Mouse (Mus musculus) heart, adult 8-10 months (tissue): ENCODE data around the gene Zfp991. TPM values are rescaled to one million over a fixed set of nuclear protein-coding genes. Genes with fewer than 3 reads are reported as not detected.
"Not testable (repeated sequence)": the region's sequence is repeated elsewhere in the genome, so short reads cannot be mapped to it uniquely, and the experiment has no call there.

Experiments
- DNase-seq: peaks from one replicate; pipeline ENCODE4 v3.0.0; 2022; ENCODE audit warnings: low spot score
- total RNA-seq, 4 experiments: library from RNA; stranded (reverse); gene quantifications; 2 replicates each; pipeline ENCODE4 v1.2.4; 2022

Gene Zfp991
- total RNA-seq: 1 to 10 TPM; 3.1 to 6.8 (median 5.0) TPM

- DNase-seq: not testable (repeated sequence)
Measured at GRCm38 (mm10) chr4:147131837-147132459, at the start of gene Zfp991. Gene Zfp991 (plus strand): TSS chr4:147132038.

- DNase-seq: not testable (repeated sequence)
Measured at GRCm38 (mm10) chr4:147095641-147096040, 36.2 kb upstream of the Zfp991 start.

DNA sequence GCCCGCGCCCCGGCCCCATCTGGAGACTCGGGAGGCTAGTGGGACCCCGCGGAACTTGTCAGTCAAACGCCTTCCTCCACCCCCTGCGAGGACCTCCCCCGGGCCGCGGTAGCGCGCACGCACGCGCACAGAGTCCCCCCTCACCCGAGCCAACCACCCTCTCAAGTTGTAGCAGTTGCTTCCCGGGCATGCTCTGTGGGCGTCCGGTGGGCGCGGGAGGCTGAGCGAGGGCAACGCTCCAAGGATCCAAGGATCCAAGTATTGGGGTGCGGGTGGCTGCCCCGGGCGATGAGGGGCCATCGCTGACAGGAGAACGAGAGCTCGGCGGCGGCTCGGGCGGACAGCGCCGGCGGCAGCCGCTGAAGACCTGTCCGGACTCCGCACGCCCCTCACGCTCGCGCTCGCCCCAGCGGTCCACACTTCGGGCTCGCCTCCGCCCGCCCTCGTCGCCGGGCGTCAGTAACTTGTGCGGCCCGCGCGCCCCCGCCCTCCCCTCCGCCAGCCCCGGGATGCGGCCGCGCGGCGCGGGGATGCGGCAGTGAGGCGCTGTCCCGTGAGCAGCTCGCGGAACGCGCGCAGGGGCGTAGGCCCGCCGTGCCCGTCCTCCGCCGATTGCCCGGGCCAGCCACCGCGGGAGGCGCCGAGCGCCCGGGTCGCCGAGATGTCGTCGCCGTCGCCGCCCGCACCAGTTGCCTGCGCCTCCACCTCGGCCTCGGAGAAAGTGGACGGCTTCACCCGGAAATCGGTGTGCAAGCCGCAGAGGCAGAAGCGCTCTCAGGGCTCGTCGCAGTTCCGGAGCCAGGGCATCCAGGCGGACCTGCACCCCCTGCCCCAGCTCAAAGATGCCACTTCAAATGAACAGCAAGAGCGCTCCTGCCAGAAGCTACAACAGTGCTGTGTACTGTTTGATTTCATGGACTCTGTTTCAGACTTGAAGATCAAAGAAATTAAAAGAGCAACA is 29.9 kb upstream of the Zfp991 start:
- not testable (repeated sequence) for DNase-seq

DNA sequence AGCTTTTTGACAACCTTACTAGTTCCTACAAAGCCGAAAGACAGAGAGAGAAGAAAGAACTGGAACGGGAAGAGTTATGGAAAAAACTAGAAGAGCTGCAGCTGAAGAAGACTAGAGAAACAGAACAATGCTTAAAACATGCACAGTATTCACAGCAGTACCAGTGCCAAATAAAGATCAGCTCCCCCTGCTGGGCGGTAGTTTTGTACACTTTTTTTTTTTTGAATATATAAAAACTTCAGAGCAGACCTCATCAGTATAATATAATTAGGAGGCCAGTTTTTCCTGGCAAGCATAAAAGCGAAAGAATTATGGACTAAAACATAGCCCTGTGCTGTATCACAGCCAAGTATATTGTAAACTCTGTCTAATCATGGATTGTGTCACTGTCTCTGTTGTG is 28.0 kb upstream of the Zfp991 start:
- DNase-seq: not testable (repeated sequence)

DNA sequence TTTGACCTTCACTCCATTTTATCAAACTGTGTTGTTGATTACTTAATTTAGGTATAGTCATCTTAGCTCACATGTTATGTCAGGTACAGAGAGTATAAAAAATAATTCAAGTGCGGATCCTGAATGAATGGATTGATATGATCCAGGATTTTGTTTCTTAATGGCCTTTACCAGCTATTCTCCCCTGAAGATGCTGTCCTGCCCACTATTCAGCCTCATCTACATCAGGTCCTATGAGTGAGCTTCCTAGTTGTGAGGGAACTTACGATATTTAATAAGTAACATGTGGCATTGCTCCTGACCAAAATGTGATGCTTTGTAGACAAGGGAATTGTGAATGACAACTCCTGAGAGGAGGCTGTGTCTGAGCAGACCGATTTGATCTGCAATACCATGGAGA is 14.0 kb upstream of the Zfp991 start:
- not testable (repeated sequence) for DNase-seq

DNA sequence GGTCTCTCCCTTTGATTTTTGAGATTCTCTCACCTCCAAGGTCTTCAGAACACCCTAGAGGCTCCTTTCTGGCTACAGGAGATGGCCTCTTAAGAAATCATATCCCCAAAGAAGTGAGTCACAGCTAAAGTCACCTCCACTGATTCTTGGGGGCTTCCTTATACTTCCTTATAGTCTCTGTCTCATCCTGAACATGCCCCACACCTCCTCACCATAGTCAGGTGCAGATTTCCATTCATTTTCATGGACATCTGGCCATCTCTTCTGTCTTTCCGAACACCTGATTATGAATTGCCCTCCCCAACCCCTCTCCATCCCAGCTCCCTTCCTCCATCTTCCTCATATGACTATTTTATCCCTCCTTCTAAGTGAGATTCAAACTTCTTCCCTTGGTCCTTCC is 9.6 kb upstream of the Zfp991 start:
- not testable (repeated sequence) for DNase-seq

- not testable (repeated sequence) for DNase-seq
Measured at GRCm38 (mm10) chr4:147123797-147124196, 8.0 kb upstream of the Zfp991 start.

DNA sequence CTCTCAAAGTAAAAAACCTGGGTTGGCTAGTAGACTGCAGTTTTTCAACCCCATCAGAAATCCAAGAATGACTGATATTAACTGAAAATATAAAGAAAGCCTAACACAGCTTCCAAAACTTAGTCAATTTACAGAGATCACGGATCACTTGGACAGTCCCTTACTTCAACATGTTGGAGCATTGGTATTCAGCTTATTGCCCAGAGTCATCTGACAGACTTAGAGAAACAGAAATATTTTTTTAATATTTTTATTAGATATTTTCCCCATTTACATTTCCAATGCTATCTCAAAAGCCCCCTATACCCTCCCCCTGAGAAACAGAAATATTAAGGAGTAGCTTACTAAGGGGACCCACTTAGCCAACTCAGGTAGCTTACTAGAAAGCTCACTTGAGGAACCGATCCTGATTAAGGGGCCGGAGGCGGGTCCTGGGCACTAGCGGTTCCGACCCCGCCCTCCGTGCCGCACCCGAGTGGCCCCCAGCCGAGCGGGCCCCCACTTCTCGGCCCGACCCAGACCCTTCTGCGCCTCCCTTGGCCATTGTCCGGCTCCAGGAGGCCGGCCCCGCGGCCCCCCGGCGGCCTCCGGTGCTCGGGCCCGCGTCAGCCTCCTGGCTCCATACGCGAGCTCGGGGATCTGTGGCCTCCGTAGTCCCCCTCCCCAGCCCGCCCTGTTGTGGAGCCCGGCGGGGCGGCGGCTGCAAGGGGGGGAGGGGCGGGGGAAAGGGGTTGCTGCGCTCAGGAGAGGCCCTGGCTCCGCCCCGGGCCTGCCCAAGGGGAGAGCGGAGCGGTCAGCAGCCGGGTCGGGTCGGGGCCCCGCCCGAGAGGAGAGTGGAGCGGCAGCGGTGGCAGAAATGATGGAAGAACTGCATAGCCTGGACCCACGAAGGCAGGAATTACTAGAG is 7.2 kb upstream of the Zfp991 start:
- not testable (repeated sequence) for DNase-seq

DNA sequence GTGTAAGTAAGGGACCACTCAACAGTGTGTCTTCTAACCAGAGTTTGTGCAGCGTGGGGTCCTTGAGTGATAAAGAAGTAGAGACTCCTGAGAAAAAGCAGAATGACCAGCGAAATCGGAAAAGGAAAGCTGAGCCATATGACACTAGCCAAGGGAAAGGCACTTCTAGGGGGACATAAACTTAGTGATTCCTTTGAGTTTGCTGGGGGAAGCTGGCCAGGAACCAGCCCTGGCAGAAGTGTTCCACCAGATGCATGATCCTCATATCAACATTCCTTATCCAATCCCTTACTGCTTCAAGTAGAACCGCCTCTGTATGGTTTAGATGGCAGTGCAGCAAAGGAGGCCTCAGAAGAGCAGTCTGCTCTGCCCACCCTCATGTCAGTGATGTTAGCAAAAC is 6.5 kb upstream of the Zfp991 start:
- DNase-seq: not testable (repeated sequence)

DNA sequence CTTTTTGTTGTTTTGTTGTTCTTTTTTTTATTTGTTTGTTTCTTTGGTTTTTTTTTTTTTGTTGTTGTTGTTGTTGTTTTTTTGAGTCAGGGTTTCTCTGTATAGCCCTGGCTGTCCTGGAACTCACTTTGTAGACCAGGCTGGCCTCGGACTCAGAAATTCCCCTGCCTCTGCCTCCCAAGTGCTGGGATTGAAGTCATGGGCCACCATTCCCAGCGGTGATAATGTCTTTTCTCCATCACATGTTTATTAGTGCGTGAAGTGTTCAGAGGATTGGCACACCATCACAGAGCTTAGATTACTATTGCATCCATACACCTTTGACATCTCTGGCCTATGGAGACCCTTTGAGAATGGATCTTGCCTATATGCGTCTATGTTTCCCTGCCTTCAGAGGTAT is 6.0 kb upstream of the Zfp991 start:
- DNase-seq: not testable (repeated sequence)

DNA sequence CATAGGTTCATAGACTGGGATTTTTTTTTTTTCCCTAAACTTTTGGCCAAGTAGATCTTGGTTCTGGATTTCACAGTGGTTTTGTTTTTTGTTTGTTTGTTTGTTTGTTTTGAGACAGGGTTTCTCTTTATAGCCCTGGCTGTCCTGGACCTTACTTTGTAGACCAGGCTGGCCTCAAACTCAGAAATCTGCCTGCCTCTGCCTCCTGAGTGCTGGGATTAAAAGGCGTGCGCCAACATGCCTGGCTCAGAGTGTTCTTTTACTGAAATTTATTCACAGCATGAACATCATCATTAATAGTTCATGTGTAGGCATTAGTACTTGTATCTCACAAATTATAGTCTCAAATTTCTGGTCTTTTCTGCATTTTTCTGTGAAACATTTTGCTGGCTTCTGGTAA is 5.4 kb upstream of the Zfp991 start:
- not testable (repeated sequence) for DNase-seq

GRCm38 (mm10) chr4:147127137-147127536 is 4.7 kb upstream of the Zfp991 start:
- DNase-seq: not testable (repeated sequence)

DNA sequence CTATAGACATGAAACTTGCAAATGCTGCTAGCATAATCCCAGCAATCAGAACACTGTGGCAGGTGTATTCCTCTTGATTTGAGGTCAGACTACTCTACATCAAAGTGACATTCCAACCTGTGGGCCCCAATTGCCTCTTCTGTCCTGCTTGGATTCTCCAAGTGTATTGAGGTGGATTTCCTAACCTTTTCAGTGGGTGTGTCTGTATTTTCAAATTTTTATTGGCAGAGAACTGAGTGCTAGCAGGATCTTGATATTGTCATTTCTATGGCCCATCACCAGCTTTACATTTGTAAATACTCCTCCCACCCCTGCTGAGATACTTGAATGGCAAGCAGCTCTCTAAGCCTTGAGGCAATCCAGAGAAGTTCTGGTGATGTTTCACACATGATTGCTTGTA is 3.7 kb upstream of the Zfp991 start:
- DNase-seq: not testable (repeated sequence)

GRCm38 (mm10) chr4:147133596-147133995 is 1.8 kb downstream of the Zfp991 start:
- not testable (repeated sequence) for DNase-seq

- not testable (repeated sequence) for DNase-seq
Measured at GRCm38 (mm10) chr4:147141757-147142156, 9.9 kb downstream of the Zfp991 start.

- DNase-seq: not testable (repeated sequence)
Measured at GRCm38 (mm10) chr4:147165282-147165681, 33.4 kb downstream of the Zfp991 start.

DNA sequence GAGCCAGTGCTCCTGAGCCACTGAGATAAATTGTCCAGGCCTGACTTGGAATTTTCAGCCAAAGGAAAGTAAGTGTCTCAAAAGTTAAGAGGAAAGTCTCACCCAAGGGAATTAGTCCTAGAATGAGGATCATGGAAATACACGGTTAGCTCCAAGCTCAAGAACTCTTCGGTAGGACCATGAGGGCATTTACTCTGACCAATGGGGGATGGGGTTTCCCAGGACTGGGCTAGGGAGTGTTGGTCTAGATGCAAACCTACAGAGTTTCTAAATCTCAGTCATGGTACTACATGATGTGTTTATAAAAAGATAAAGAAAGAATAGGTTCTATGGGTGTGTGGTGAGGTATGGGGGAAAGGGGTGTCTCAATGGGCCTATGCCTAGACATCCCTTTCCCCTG is 38.7 kb downstream of the Zfp991 start:
- DNase-seq: not testable (repeated sequence)

GRCm38 (mm10) chr4:147171557-147171956 is 39.7 kb downstream of the Zfp991 start:
- DNase-seq: not testable (repeated sequence)

DNA sequence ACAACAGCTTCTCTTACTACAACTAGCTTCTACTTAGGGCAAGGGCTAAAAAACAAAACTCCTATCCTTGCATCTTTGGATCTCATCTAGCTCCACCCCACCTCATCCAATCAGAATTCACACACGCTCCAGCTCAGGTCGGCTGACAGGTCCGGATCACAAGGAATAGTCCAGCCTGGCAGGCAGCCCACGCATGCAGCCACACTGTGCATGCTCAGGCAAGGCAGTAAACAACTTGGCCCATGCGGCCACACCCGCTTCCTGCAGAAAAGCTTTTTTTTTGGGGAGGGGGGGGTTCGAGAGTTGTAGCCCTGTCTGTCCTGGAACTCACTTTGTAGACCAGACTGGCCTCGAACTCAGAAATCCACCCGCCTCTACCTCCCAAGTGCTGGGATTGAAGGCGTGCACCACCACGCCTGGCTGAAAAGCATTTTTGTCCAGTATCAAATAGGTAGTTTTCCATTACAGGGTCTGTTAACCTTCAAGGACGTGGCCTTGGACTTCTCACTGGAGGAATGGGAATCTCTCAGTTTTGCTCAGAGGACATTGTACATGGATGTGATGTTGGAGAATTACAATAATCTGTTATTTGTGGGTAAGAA is 44.5 kb downstream of the Zfp991 start:
- not testable (repeated sequence) for DNase-seq

GRCm38 (mm10) chr4:147181141-147181685 is 49.4 kb downstream of the Zfp991 start:
- DNase-seq: not testable (repeated sequence)
